Mouse (Mus musculus) brain, embryonic 14.5 days (tissue): ENCODE measurements around the gene Abcb9.

ENCODE experiments used
- CTCF ChIP-seq: fragments of 200-500 bp; IDR thresholded peaks from 2 replicates; pipeline ENCODE4 v1.5.1; 2012; ENCODE audit warnings: inconsistent platforms, mild to moderate bottlenecking, moderate library complexity, borderline replicate concordance; ENCODE audit not compliant: insufficient read depth, insufficient read length; ENCODE audit errors: extremely low read depth
- POLR2A ChIP-seq: fragments of 200-500 bp; IDR thresholded peaks from 2 replicates; pipeline ENCODE4 v1.6.1; 2012; ENCODE audit warnings: mild to moderate bottlenecking, inconsistent platforms, borderline replicate concordance; ENCODE audit not compliant: poor library complexity, insufficient read depth, insufficient read length, severe bottlenecking; ENCODE audit errors: extremely low read depth

- TF ChIP-seq CTCF (no peak), POLR2A (no peak)
Observed at GRCm38 (mm10) chr5:124045453-124046010, 50.1 kb downstream of the Abcb9 start.
